Mouse (Mus musculus) intestine, embryonic 15.5 days (tissue): ENCODE measurements around the gene Gm28036. TPM values are rescaled to one million over a fixed set of nuclear protein-coding genes. Genes with fewer than 3 reads are reported as not detected.

Experiments
- ATAC-seq: fragments of 200-750 bp; cut with Nextera tagmentation; 2 replicates; pipeline ENCODE4 v1.8.0; 2017; ENCODE audit warnings: moderate TSS enrichment, moderate library complexity
- H3K27ac ChIP-seq: fragments of 300-500 bp; sonication (generic); 2 replicates; pipeline ENCODE4 v1.5.1; 2015; ENCODE audit warnings: mild to moderate bottlenecking, inconsistent platforms
- H3K27me3 ChIP-seq: fragments of 300-500 bp; sonication (generic); replicated peaks from 2 replicates; pipeline ENCODE4 v1.6.1; 2015; ENCODE audit warnings: inconsistent platforms
- H3K36me3 ChIP-seq: fragments of 300-500 bp; sonication (generic); 2 replicates; pipeline ENCODE4 v1.6.1; 2015; ENCODE audit warnings: inconsistent platforms
- H3K4me1 ChIP-seq: fragments of 300-500 bp; sonication (generic); replicated peaks from 2 replicates; pipeline ENCODE4 v1.6.1; 2015; ENCODE audit warnings: inconsistent platforms
- H3K4me2 ChIP-seq: fragments of 300-500 bp; sonication (generic); replicated peaks from 2 replicates; pipeline ENCODE4 v1.6.1; 2015; ENCODE audit warnings: mild to moderate bottlenecking, inconsistent platforms
- H3K4me3 ChIP-seq: fragments of 300-500 bp; sonication (generic); replicated peaks from 2 replicates; pipeline ENCODE4 v1.5.1; 2015; ENCODE audit warnings: inconsistent platforms
- H3K9ac ChIP-seq: fragments of 300-500 bp; sonication (generic); 2 replicates; pipeline ENCODE4 v1.6.1; 2015; ENCODE audit warnings: inconsistent platforms
- H3K9me3 ChIP-seq: fragments of 300-500 bp; sonication (generic); 2 replicates; pipeline ENCODE4 v1.6.1; 2016; ENCODE audit warnings: inconsistent platforms
- polyA plus RNA-seq: library from polyadenylated mRNA; unstranded; fragments of >200 nt; fragmentation: Nextera tagmentation; extraction: Ambion mirVana; gene quantifications from 2 replicates; pipeline ENCODE4 v1.2.1, GENCODE M21; 2015

Gene Gm28036
- polyA plus RNA-seq, 1 experiment from 2014 or later: 15.7 TPM

DNA sequence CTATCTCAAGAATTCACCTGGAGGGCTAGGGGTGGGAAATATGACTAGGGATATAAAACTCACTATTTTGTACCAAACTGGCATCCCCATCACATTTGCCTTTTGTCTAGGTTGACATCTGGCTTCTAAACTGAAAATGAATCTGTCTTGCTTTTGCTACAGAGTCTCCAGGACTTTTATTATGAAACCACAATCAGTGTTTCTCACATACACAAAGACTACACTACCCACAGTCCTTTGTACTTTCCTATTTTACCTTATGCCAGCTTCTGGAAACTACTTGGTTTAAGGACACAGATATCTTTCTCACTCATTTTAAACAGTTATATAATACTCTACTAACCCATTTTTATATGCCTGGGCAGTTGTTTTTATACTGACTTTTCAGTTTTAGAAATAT is 101.4 kb downstream of the Gm28036 start:
- H3K27me3 ChIP-seq: no peaks in the 10 kb centered on the region
- H3K4me3 ChIP-seq: no peak overlapping the region
- no peak for ATAC-seq
- H3K27ac ChIP-seq: no peak overlapping the region
- no peaks in the 10 kb centered on the region for H3K36me3 ChIP-seq
- H3K9me3 ChIP-seq: no peaks in the 10 kb centered on the region
- H3K4me2 ChIP-seq: no peak overlapping the region
- H3K4me1 ChIP-seq: no peaks in the 10 kb centered on the region
- no peak overlapping the region for H3K9ac ChIP-seq

Other genes starting within 250 kb of the Gm28036 start
- gene Uqcc1, start 196.8 kb downstream of the Gm28036 start, polyA plus RNA-seq: 83.7 and 88.7 TPM in 2 replicates
- gene Gm15557, start 186.4 kb downstream of the Gm28036 start, polyA plus RNA-seq: not detected in 2 replicates
- gene Gdf5, start 181.7 kb downstream of the Gm28036 start, polyA plus RNA-seq: 1.2 TPM in 2 replicates
- 17.0 and 18.1 TPM in 2 replicates for gene Cep250, start 170.6 kb downstream of the Gm28036 start, polyA plus RNA-seq
- gene 6430550D23Rik, start 119.1 kb downstream of the Gm28036 start, polyA plus RNA-seq: 0.99 and 1.2 TPM in 2 replicates
- 209 and 252 TPM in 2 replicates for gene Ergic3, start 119.0 kb downstream of the Gm28036 start, polyA plus RNA-seq
- 0.03 and 0.08 TPM in 2 replicates for gene Fer1l4, start 74.1 kb downstream of the Gm28036 start, polyA plus RNA-seq
- gene Spag4, start 61.9 kb downstream of the Gm28036 start, polyA plus RNA-seq: 2.8 and 2.9 TPM in 2 replicates
- gene Cpne1, start 15.1 kb downstream of the Gm28036 start, polyA plus RNA-seq: 48.0 and 48.9 TPM in 2 replicates
- gene Rbm12, start 15.1 kb downstream of the Gm28036 start, polyA plus RNA-seq: 17.8 and 25.8 TPM in 2 replicates
- gene Romo1, start 16.9 kb upstream of the Gm28036 start, polyA plus RNA-seq: 363 and 370 TPM in 2 replicates
- gene Nfs1, start 17.1 kb upstream of the Gm28036 start, polyA plus RNA-seq: 62.3 and 63.0 TPM in 2 replicates
- 486 and 571 TPM in 2 replicates for gene Rbm39, start 53.1 kb upstream of the Gm28036 start, polyA plus RNA-seq
- 56.8 and 72.4 TPM in 2 replicates for gene Phf20, start 69.4 kb upstream of the Gm28036 start, polyA plus RNA-seq
- gene Cnbd2, start 185.2 kb upstream of the Gm28036 start, polyA plus RNA-seq: 4.4 and 5.0 TPM in 2 replicates
- gene Scand1, start 185.6 kb upstream of the Gm28036 start, polyA plus RNA-seq: 62.8 and 75.2 TPM in 2 replicates